Mouse (Mus musculus) myocyte (in vitro differentiated cells): ENCODE measurements at regions not wholly inside any gene's neighbourhood (a gene's known extent, or its start where the extent isn't known, plus 50 kb on each side); places are given as distances from the start of the nearest gene placed in this dataset.

Experiments
- E2F4 ChIP-seq: IDR thresholded peaks from one replicate; pipeline ENCODE4 v1.6.1; 2011; ENCODE audit warnings: mild to moderate bottlenecking, control low read depth, moderate library complexity; ENCODE audit not compliant: insufficient read depth
- MYOD1 ChIP-seq, 3 experiments: IDR thresholded peaks; one replicate each; pipeline ENCODE4 v1.6.1; 2011; ENCODE audit warnings: control low read depth in 2 of 3, low read depth in 2 of 3, mild to moderate bottlenecking in 2 of 3, moderate library complexity in 1 of 3; ENCODE audit not compliant: insufficient read length in 2 of 3, control insufficient read depth in 1 of 3
- POLR2A ChIP-seq: IDR thresholded peaks from one replicate; pipeline ENCODE4 v1.6.1; 2011; ENCODE audit warnings: low read depth, mild to moderate bottlenecking, control low read depth, moderate library complexity; ENCODE audit not compliant: insufficient read length
- POLR2AphosphoS2 ChIP-seq: IDR thresholded peaks from one replicate; pipeline ENCODE4 v1.6.1; 2011; ENCODE audit warnings: low read depth, control low read depth; ENCODE audit not compliant: insufficient read length
- REST ChIP-seq: IDR thresholded peaks from one replicate; pipeline ENCODE4 v1.6.1; 2011; ENCODE audit warnings: mild to moderate bottlenecking, control low read depth, moderate library complexity; ENCODE audit not compliant: insufficient read depth, insufficient read length
- TCF12 ChIP-seq: IDR thresholded peaks from one replicate; pipeline ENCODE4 v1.6.1; 2011; ENCODE audit warnings: mild to moderate bottlenecking, control low read depth; ENCODE audit not compliant: poor library complexity, insufficient read depth, severe bottlenecking
- USF1 ChIP-seq: IDR thresholded peaks from one replicate; pipeline ENCODE4 v1.6.1; 2011; ENCODE audit warnings: low read depth, mild to moderate bottlenecking, control low read depth, moderate library complexity

DNA sequence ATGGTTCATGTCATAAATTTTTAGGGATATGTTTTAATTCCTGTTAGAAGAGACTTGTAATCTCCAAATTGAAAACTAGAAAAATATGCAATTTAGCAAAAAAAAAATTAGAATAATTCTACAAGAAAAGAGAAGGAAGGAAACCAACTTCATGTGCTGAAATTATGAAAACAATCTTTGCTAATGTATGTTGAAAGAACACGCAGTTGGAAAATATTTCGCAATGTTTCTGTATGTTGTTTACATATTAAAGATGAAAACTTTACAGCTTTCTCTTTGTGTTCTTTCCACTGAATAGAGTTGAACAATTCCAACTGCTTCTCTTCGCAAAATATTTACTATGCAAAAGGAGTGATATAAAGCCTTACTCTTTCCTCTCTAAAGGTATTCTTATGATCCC is 251.3 kb downstream of the Meis1 start:
- TF ChIP-seq POLR2A (no peak), TCF12 (no peak), MYOD1 (IDR thresholded peaks at IDR 0.05; ENCODE audit: control insufficient read depth in 1 of 3, insufficient read length in 2 of 3, low read depth in 2 of 3) (no peak), USF1 (no peak), POLR2AphosphoS2 (no peak), E2F4 (no peak), REST (no peak)
